Mouse (Mus musculus) heart, postnatal 0 days (tissue): ENCODE measurements at regions not wholly inside any gene's neighbourhood (a gene's known extent, or its start where the extent isn't known, plus 50 kb on each side); places are given as distances from the start of the nearest gene placed in this dataset.

Experiments
- CTCF ChIP-seq: IDR thresholded peaks from 2 replicates; pipeline ENCODE4 v1.5.1; 2016; ENCODE audit warnings: antibody characterized with exemption, control low read depth, low read depth
- EP300 ChIP-seq: IDR thresholded peaks from 2 replicates; pipeline ENCODE4 v1.6.1; 2016; ENCODE audit warnings: antibody characterized with exemption, low read depth

- no peak for TF ChIP-seq CTCF
- no peak for TF ChIP-seq EP300
Measured at GRCm38 (mm10) chr17:26352712-26353111, 61.9 kb upstream of the Neurl1b start.
